Mouse (Mus musculus): Measurements from ENCODE around the gene Nuak1. TPM values are rescaled to one million over a fixed set of nuclear protein-coding genes. Genes with fewer than 3 reads are reported as not detected.

The Nuak1 gene
- polyA plus RNA-seq, 1 experiment from 2014 or later = 12.6 TPM

GRCm38 (mm10) chr10:84393881-84394280, 46.5 kb downstream of the Nuak1 start:
- no peak overlapping the region for H3K4me3 ChIP-seq (ENCODE audit: low read depth, low read length)
- 77% methylated on average over 12 of the region's 12 CpGs for WGBS
- no peak for DNase-seq (ENCODE audit: low spot score)
- H3K9me3 ChIP-seq (replicated peaks; ENCODE audit: control insufficient read depth, low read length) = no peaks in the 10 kb centered on the region
- no peaks in the 10 kb centered on the region for H3K27me3 ChIP-seq (replicated peaks; ENCODE audit: control insufficient read depth, insufficient read depth, low read length)
- no peak for ATAC-seq
- H3K4me2 ChIP-seq (ENCODE audit: low read length) = no peak overlapping the region
- H3K9ac ChIP-seq (ENCODE audit: low read length) = no peak overlapping the region
- H3K4me1 ChIP-seq (ENCODE audit: control insufficient read depth, insufficient read depth, low read length) = peaks cover 27% of the 10 kb centered on the region; the same call in 1 of the 2 replicates
- 0 out of 2 replicates have a peak overlapping the region, but pooled peaks have one; percentile 5 for H3K27ac ChIP-seq (ENCODE audit: low read depth, low read length)
- H3K36me3 ChIP-seq (ENCODE audit: control insufficient read depth, insufficient read depth, low read length) = peaks cover 5% of the 10 kb centered on the region; the same call in 1 of the 2 replicates

GRCm38 (mm10) chr10:84393405-84393804, 47.0 kb downstream of the Nuak1 start:
- Histone ChIP-seq H3K9me3 (replicated peaks; ENCODE audit: control insufficient read depth, low read length) (no peaks in the 10 kb centered on the region), H3K36me3 (ENCODE audit: control insufficient read depth, insufficient read depth, low read length) (peaks cover 5% of the 10 kb centered on the region; the same call in 1 of the 2 replicates), H3K4me3 (ENCODE audit: low read depth, low read length) (no peak overlapping the region), H3K4me1 (ENCODE audit: control insufficient read depth, insufficient read depth, low read length) (peaks cover 32% of the 10 kb centered on the region), H3K4me2 (ENCODE audit: low read length) (no peak overlapping the region), H3K27me3 (replicated peaks; ENCODE audit: control insufficient read depth, insufficient read depth, low read length) (no peaks in the 10 kb centered on the region), H3K9ac (ENCODE audit: low read length) (no peak overlapping the region), H3K27ac (ENCODE audit: low read depth, low read length) (no peak overlapping the region)
- DNase-seq (ENCODE audit: low spot score) (no peak), ATAC-seq (no peak)
- WGBS = 81% methylated on average over 9 of the region's 9 CpGs

DNA sequence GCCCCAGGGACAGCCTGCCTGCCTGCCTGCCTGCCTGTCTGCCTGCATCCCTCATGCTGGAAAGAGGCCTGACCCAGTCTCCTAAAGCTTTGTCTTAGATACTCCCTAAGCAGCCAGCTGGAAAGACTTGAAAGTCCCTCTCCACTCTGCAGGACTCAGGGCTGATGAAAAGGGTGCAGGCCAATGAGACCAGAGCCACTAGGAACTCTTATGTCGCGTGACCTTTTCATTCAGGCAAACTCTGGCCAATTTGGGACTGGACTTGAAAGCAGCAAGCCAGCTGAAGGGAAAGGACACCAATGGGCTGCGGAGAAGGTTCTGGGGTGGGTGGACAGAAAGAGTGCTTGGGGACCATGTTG, 47.7 kb downstream of the Nuak1 start:
- no peaks in the 10 kb centered on the region for H3K9me3 ChIP-seq (replicated peaks; ENCODE audit: control insufficient read depth, low read length)
- H3K36me3 ChIP-seq (ENCODE audit: control insufficient read depth, insufficient read depth, low read length) = peaks cover 5% of the 10 kb centered on the region; the same call in 1 of the 2 replicates
- 0 out of 2 replicates have a peak overlapping the region, but pooled peaks have one; percentile 32 for H3K9ac ChIP-seq (ENCODE audit: low read length)
- H3K27me3 ChIP-seq (replicated peaks; ENCODE audit: control insufficient read depth, insufficient read depth, low read length) = no peaks in the 10 kb centered on the region
- no peak overlapping the region for H3K4me2 ChIP-seq (ENCODE audit: low read length)
- peak; percentile 39 for DNase-seq (ENCODE audit: low spot score)
- no peak overlapping the region for H3K4me3 ChIP-seq (ENCODE audit: low read depth, low read length)
- WGBS = 42% methylated on average over 3 of the region's 3 CpGs
- peak; percentile 16; the same call in 1 of the 2 replicates for ATAC-seq
- H3K27ac ChIP-seq (ENCODE audit: low read depth, low read length) = peak overlapping the region; percentile 57; the same call in 1 of the 2 replicates
- H3K4me1 ChIP-seq (ENCODE audit: control insufficient read depth, insufficient read depth, low read length) = peaks cover 39% of the 10 kb centered on the region

DNA sequence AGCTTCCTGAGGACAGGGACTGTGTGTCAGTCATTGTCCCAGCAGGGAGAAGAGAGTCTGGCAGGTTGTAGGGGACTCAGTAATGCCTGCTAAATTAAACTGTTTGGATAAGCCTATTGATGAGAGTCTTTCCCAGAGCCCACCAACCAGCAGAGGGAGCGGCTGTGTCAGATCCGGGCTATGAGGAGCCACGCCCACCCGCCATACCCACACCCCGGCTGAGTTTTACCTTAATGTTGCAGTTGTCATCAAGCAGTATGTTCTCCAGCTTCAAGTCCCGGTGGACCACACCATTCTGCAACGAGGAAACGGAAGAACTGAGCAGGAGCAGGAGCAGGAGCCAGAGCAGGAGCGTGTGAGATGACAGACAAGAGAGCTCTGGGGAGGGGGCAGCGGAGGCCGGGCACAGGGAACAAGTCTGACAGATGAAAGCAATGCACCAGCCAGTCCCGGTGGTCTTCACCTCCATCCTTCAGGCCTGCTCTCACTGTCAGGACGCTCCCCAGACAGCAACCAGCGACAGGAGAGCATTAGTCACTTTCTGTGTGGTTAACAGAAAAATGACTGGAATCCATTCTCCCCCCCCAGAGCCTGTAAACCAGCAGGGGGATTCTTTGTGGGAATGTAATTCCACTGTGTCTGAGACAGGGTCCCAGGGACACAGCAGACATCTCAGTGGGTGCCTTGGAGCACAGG, 48.2 kb downstream of the Nuak1 start:
- Histone ChIP-seq H3K27ac (ENCODE audit: low read depth, low read length) (peak overlapping the region; percentile 57; the same call in 1 of the 2 replicates), H3K27me3 (replicated peaks; ENCODE audit: control insufficient read depth, insufficient read depth, low read length) (no peaks in the 10 kb centered on the region), H3K36me3 (ENCODE audit: control insufficient read depth, insufficient read depth, low read length) (peaks cover 5% of the 10 kb centered on the region; the same call in 1 of the 2 replicates), H3K9me3 (replicated peaks; ENCODE audit: control insufficient read depth, low read length) (no peaks in the 10 kb centered on the region), H3K4me3 (ENCODE audit: low read depth, low read length) (no peak overlapping the region), H3K9ac (ENCODE audit: low read length) (0 out of 2 replicates have a peak overlapping the region, but pooled peaks have one; percentile 32), H3K4me2 (ENCODE audit: low read length) (peak overlapping the region; percentile 2; the same call in 1 of the 2 replicates), H3K4me1 (ENCODE audit: control insufficient read depth, insufficient read depth, low read length) (peaks cover 44% of the 10 kb centered on the region)
- ATAC-seq (no peak), DNase-seq (ENCODE audit: low spot score) (peak; percentile 66)
- 16% methylated on average over 14 of the region's 14 CpGs for WGBS

DNA sequence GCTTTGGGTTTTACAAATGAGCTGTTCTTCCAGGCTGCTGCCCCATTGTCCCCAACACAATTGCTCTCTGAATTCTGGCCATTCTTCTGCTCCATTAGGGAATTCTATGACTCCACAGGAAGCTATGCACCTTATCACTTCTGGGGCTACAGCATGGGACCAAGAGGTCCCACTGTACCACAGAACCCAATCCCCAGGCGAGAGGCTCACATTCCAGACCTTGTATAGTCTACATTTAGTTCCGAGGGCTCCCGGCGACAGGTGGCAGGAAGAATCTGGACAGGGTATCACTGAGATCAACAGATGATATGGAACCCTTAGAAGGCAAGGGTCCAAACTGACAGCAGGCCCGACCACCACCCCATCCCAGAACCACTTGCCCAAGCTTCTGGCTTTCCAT, 50.7 kb downstream of the Nuak1 start:
- peaks cover 33% of the 10 kb centered on the region for H3K4me1 ChIP-seq (ENCODE audit: control insufficient read depth, insufficient read depth, low read length)
- H3K4me2 ChIP-seq (ENCODE audit: low read length) = no peak overlapping the region
- H3K27ac ChIP-seq (ENCODE audit: low read depth, low read length) = no peak overlapping the region
- DNase-seq (ENCODE audit: low spot score) = no peak
- 47% methylated on average over 5 of the region's 5 CpGs for WGBS
- H3K36me3 ChIP-seq (ENCODE audit: control insufficient read depth, insufficient read depth, low read length) = peaks cover 5% of the 10 kb centered on the region; the same call in 1 of the 2 replicates
- no peaks in the 10 kb centered on the region for H3K27me3 ChIP-seq (replicated peaks; ENCODE audit: control insufficient read depth, insufficient read depth, low read length)
- H3K9ac ChIP-seq (ENCODE audit: low read length) = no peak overlapping the region
- no peak for ATAC-seq
- H3K9me3 ChIP-seq (replicated peaks; ENCODE audit: control insufficient read depth, low read length) = no peaks in the 10 kb centered on the region
- H3K4me3 ChIP-seq (ENCODE audit: low read depth, low read length) = no peak overlapping the region

DNA sequence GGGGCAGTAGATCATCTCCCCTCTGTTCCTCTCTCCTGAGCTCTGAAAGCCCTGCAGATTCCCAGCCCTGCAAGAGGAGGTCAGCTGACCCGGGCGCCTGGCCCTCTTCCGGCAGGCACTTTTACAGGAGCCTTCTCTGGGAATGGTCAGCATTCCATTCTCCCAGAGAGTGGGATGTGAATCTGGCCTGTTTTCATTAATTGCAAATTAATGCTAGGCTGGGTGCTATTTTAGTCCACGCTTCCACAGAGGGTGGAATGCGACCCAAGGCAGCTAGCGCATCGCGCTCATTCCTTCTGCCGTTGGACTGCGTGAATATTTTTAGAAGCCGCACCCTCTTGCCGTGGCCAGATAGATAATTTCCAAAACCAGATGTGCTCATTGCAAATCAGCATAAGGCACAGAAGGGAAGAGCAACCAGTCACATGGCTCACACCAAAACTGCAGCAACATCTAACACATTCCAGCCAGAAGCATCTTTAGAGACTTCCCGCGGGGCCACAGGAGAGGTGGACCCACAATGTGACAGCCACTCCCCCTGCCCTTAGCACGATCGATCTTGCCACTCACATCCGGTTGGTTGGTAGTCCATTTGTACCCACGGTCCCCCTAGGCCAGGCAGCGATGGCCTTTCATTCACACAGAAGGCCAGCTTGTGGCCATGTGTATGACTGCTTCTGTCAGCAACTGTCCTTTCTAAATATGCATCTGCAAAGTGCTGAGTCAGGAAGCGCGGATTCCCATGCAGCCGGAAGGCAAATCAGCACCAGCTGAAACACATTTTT, 51.8 kb downstream of the Nuak1 start:
- no peaks in the 10 kb centered on the region for H3K27me3 ChIP-seq (replicated peaks; ENCODE audit: control insufficient read depth, insufficient read depth, low read length)
- H3K36me3 ChIP-seq (ENCODE audit: control insufficient read depth, insufficient read depth, low read length) = peaks cover 5% of the 10 kb centered on the region; the same call in 1 of the 2 replicates
- H3K4me1 ChIP-seq (ENCODE audit: control insufficient read depth, insufficient read depth, low read length) = peaks cover 33% of the 10 kb centered on the region
- H3K27ac ChIP-seq (ENCODE audit: low read depth, low read length) = peak overlapping the region; percentile 79
- ATAC-seq (no peak), DNase-seq (ENCODE audit: low spot score) (no peak)
- H3K4me2 ChIP-seq (ENCODE audit: low read length) = no peak overlapping the region
- H3K4me3 ChIP-seq (ENCODE audit: low read depth, low read length) = no peak overlapping the region
- whole genome bisulfite sequencing = 68% methylated on average over 22 of the region's 22 CpGs
- H3K9me3 ChIP-seq (replicated peaks; ENCODE audit: control insufficient read depth, low read length) = no peaks in the 10 kb centered on the region
- H3K9ac ChIP-seq (ENCODE audit: low read length) = no peak overlapping the region; the same call in 1 of the 2 replicates

DNA sequence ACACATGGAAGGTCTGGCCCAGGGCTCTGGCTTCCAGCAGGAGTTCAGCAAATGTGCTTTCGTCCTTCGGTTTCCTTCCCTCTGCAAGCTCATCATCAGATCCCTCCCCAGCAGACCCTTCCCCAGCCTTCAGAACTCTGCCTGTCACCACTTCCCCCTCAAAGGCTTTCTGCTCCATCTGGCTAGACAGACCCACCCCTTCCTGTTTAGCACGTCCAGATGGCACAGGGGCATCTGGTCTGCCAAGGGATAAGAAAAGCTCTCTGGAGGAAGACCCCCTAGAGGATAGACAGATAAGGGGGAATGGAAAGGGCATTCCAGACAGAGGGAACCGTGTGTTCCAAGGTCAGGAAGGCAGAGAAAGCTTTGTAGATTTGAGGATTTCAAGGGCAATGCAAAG, 53.1 kb downstream of the Nuak1 start:
- no peaks in the 10 kb centered on the region for H3K27me3 ChIP-seq (replicated peaks; ENCODE audit: control insufficient read depth, insufficient read depth, low read length)
- H3K4me2 ChIP-seq (ENCODE audit: low read length) = no peak overlapping the region
- peak; percentile 77 for DNase-seq (ENCODE audit: low spot score)
- no peak overlapping the region for H3K4me3 ChIP-seq (ENCODE audit: low read depth, low read length)
- 44% methylated on average over 4 of the region's 4 CpGs for WGBS
- H3K9me3 ChIP-seq (replicated peaks; ENCODE audit: control insufficient read depth, low read length) = no peaks in the 10 kb centered on the region
- no peak overlapping the region for H3K9ac ChIP-seq (ENCODE audit: low read length)
- peak overlapping the region; percentile 79 for H3K27ac ChIP-seq (ENCODE audit: low read depth, low read length)
- peaks cover 36% of the 10 kb centered on the region for H3K4me1 ChIP-seq (ENCODE audit: control insufficient read depth, insufficient read depth, low read length)
- peaks cover 2% of the 10 kb centered on the region; the same call in 1 of the 2 replicates for H3K36me3 ChIP-seq (ENCODE audit: control insufficient read depth, insufficient read depth, low read length)
- peak; percentile 54; the same call in 1 of the 2 replicates for ATAC-seq

DNA sequence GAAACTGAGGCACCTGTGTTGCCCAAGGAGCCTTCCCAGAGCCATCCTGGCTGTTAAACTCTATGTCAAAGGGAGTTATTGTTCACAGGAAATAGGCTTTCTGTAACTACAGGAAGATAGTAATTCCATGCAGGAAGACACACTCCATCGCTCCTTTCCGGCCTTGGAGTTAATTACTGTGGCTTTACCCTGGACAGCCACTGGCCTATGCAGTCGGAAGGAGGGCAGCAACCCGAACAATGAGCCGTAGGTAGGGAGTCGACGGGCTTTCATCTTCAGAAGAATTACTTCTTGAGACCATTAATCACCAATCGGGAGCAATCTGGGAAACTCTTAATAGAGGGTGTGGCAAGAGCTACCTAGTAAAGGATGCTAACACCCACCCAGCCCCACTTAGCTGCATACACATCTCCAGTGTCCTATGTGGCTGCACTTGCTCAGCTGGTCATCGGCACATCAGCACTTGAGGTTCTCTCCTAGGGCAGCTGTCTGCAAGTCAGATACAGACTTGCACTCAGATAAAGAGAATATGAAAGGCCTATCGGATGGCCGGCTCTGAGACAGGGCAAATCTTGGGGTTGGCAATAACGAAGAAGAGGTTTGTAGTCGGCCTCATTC, 53.7 kb downstream of the Nuak1 start:
- peaks cover 2% of the 10 kb centered on the region; the same call in 1 of the 2 replicates for H3K36me3 ChIP-seq (ENCODE audit: control insufficient read depth, insufficient read depth, low read length)
- H3K27me3 ChIP-seq (replicated peaks; ENCODE audit: control insufficient read depth, insufficient read depth, low read length) = no peaks in the 10 kb centered on the region
- DNase-seq (ENCODE audit: low spot score) (no peak), ATAC-seq (no peak)
- H3K4me3 ChIP-seq (ENCODE audit: low read depth, low read length) = no peak overlapping the region
- H3K4me1 ChIP-seq (ENCODE audit: control insufficient read depth, insufficient read depth, low read length) = peaks cover 34% of the 10 kb centered on the region
- peak overlapping the region; percentile 79 for H3K27ac ChIP-seq (ENCODE audit: low read depth, low read length)
- WGBS = 41% methylated on average over 13 of the region's 13 CpGs
- H3K4me2 ChIP-seq (ENCODE audit: low read length) = no peak overlapping the region
- no peak overlapping the region for H3K9ac ChIP-seq (ENCODE audit: low read length)
- H3K9me3 ChIP-seq (replicated peaks; ENCODE audit: control insufficient read depth, low read length) = no peaks in the 10 kb centered on the region

Measured in forebrain, embryonic 14.5 days (tissue).